Mouse (Mus musculus): ENCODE measurements around the gene Atp8a1. TPM values are rescaled to one million over a fixed set of nuclear protein-coding genes. Genes with fewer than 3 reads are reported as not detected.
"Not testable (repeated sequence)": the region's sequence is repeated elsewhere in the genome, so short reads cannot be mapped to it uniquely, and the experiment has no call there.

Gene Atp8a1
- total RNA-seq, 2 experiments from 2014 or later: 15.8 to 25.7 TPM

GRCm38 (mm10) chr5:67826935-67827334 lies 20.3 kb downstream of the Atp8a1 start:
- no peak for DNase-seq

- DNase-seq: no peak
These were observed 21.0 kb downstream of the Atp8a1 start for GRCm38 (mm10) chr5:67826278-67826677.

- no peak for DNase-seq
These were observed 22.6 kb downstream of the Atp8a1 start for GRCm38 (mm10) chr5:67824600-67824999.

GRCm38 (mm10) chr5:67823771-67824170 lies 23.5 kb downstream of the Atp8a1 start:
- DNase-seq: no peak

- DNase-seq: no peak
These were observed 24.6 kb downstream of the Atp8a1 start for GRCm38 (mm10) chr5:67822619-67823018.

- DNase-seq: no peak
These were observed 25.2 kb downstream of the Atp8a1 start for GRCm38 (mm10) chr5:67821987-67822401.

GRCm38 (mm10) chr5:67821185-67821584 lies 26.0 kb downstream of the Atp8a1 start:
- no peak for DNase-seq

- no peak for DNase-seq
These were observed 27.8 kb downstream of the Atp8a1 start for GRCm38 (mm10) chr5:67819451-67819850.

GRCm38 (mm10) chr5:67815572-67816325 lies 31.5 kb downstream of the Atp8a1 start:
- DNase-seq: peak in 1 of 2 experiments; percentile 19

- DNase-seq: not testable (repeated sequence)
These were observed 32.2 kb downstream of the Atp8a1 start for GRCm38 (mm10) chr5:67815060-67815459.

GRCm38 (mm10) chr5:67814437-67814965 lies 32.7 kb downstream of the Atp8a1 start:
- no peak for DNase-seq

GRCm38 (mm10) chr5:67813334-67813733 lies 33.9 kb downstream of the Atp8a1 start:
- no peak for DNase-seq

GRCm38 (mm10) chr5:67802174-67803030 lies 44.8 kb downstream of the Atp8a1 start:
- DNase-seq: peak; percentile 32 to 40

GRCm38 (mm10) chr5:67800801-67801200 lies 46.4 kb downstream of the Atp8a1 start:
- no peak for DNase-seq

GRCm38 (mm10) chr5:67799785-67800184 lies 47.4 kb downstream of the Atp8a1 start:
- no peak for DNase-seq

GRCm38 (mm10) chr5:67798348-67798747 lies 48.9 kb downstream of the Atp8a1 start:
- DNase-seq: no peak

- peak in 1 of 2 experiments; percentile 26 for DNase-seq
These were observed 50.0 kb downstream of the Atp8a1 start for GRCm38 (mm10) chr5:67797006-67797958.

- DNase-seq: no peak
These were observed 53.0 kb downstream of the Atp8a1 start for GRCm38 (mm10) chr5:67794129-67794800.

- peak; percentile 29 to 40 for DNase-seq
These were observed 64.5 kb downstream of the Atp8a1 start for GRCm38 (mm10) chr5:67782775-67783174.

GRCm38 (mm10) chr5:67778026-67778425 lies 69.2 kb downstream of the Atp8a1 start:
- DNase-seq: peak in 1 of 2 experiments; percentile 9

GRCm38 (mm10) chr5:67774186-67774585 lies 73.0 kb downstream of the Atp8a1 start:
- peak; percentile 23 to 34 for DNase-seq

Data from adrenal gland, postnatal 36 days (tissue).